Mouse (Mus musculus): ENCODE results near the gene Gm21860.
"Not testable (repeated sequence)": the region's sequence is repeated elsewhere in the genome, so short reads cannot be mapped to it uniquely, and the experiment has no call there.

Gm21860 gene

DNA sequence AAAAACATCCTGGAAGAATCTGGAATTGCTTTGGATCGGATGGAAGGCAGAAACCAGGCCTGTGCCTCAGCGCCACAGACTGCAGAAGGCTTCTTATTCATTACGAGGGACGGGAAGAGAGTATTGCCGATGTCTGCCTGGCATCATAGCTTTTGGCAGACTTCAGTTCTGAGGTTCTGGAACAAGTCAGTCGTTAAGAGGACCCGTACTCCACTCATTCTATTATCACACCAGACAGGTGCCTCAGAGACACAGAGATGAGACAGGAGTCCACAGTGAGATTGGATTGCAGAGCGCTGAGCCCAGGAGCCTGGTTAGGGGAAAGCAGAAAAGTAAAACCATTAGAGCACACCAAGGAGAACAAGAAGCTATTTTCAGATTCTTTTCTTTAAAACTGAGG lies at the start of gene Gm21860:
Gene Gm21860 (minus strand): TSS at position 101 of the 400 bp plus-strand sequence.
- not testable (repeated sequence) for DNase-seq (ENCODE audit: low spot score)

GRCm38 (mm10) chrY:90784438-90784837 lies 29.8 kb upstream of the Gm21860 start, which contains the start of gene Gm47283:
Gene Gm47283 (plus strand): TSS chrY:90784738.
- not testable (repeated sequence) for DNase-seq (ENCODE audit: low spot score)

- peak; percentile 41 for DNase-seq (ENCODE audit: low spot score)
These were observed 9.4 kb downstream of the Gm21860 start for GRCm38 (mm10) chrY:90745256-90745655.

DNA sequence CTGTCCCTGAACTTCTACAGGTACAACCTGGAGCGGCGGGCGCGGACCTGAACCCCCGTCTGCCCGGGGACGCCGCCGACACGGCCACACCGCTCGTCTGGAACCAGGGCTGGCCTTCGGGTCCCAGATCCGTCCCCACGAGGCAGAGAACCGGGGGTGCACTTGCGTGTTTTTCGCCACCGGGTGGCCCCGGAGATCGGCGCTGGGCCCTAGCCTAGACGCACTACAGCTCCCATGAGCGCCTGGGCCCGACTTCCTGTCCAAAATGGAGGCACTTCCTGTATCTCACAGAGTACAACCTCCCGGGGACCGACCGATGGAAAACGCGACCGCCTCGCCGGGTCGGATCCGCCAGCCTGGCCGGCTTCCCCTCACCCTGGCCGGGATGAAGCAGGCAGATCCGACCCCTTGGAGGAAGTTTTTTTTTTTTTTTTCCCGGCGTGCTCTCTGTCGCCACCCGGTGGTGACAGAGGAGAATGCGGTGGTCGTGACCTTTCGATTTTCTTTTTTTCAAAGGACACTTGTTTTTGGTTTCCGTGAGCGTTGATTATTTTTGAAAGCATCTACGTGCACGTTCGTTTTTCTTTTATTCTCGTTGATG lies 10.1 kb downstream of the Gm21860 start:
- peak; percentile 87 for DNase-seq (ENCODE audit: low spot score)

DNA sequence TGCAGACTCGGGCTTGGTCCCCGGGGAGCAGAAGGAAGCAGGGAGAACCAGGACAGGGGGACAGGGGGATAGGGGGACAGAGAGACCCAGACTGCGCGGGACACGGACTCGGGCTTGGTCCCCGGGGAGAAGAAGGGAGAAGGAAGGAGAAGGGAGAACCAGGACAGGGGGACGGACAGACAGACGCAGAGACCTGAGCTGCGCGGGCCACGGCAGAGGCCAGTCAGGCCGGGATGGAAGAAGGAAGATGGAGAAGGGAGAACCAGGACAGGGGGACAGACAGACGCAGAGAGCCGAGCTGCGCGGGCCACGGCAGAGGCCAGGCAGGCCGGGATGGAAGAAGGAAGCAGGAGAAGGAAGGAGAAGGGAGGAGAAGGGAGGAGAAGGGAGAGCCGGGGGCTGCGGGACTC lies 10.8 kb downstream of the Gm21860 start:
- DNase-seq (ENCODE audit: low spot score), result peak; percentile 3

GRCm38 (mm10) chrY:90743053-90743810 lies 11.4 kb downstream of the Gm21860 start:
- DNase-seq (ENCODE audit: low spot score), result peak; percentile 17

DNA sequence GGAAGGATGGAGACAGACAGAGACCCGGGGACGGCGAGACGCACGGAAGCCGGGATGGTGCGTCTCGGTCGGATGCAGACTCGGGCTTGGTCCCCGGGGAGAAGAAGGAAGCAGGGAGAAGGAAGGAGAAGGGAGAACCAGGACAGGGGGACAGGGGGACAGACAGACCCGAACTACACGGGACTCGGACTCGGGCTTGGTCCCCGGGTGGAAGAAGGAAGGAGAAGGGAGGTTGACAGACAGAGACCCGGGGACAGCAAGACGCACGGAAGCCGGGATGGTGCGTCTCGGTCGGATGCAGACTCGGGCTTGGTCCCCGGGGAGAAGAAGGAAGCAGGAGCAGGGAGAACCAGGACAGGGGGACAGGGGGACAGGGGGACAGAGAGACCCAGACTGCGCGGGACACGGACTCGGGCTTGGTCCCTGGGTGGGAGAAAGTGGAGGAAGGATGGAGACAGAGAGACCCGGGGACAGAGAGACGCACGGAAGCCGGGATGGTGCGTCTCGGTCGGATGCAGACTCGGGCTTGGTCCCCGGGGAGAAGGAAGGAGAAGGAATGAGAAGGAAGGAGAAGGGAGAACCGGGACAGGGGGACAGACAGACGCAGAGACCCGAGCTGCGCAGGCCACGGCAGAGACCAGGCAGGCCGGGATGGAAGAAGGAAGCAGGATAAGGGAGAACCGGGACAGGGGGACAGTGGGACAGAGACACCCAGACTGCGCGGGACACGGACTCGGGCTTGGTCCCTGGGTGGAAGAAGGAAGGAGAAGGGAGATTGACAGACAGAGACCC lies 12.2 kb downstream of the Gm21860 start:
- peak; percentile 61 for DNase-seq (ENCODE audit: low spot score)

DNA sequence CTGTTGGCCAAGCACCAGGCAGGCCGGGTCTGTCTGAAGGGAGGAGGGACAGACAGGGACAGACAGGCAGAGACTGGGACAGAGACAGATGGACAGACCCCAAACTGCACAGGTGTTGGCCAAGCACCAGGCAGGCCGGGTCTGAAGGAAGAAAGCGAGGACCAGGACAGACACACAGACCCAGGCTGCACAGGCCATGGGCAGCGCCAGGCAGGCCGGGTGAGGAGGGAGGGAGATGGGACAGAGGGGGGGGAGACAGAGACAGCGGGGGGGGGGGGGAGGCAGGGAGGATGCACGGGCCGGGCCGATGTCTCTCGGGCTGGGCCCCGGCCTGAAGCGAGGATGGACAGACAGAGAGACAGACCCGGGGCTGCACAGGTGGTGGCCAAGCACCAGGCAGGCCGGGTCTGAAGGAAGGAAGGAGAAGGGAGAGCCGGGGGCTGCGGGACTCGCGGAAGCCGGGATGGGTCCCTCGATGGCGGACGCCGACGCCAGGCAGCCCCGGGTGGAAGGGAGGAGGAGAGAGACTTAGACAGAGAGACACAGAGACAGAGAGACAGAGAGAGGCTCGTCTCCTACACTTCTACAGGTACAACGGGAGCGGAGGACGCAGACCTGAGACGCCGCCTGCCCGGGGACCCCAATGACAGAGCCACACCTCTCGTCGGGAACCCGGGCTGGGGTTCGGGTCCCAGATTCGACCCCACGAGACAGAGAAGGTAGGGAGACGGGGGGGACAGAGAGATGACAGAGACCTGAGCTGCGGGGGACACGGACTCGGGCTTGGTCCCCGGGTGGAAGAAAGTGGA lies 13.0 kb downstream of the Gm21860 start:
- DNase-seq (ENCODE audit: low spot score), result peak; percentile 64

- peak; percentile 71 for DNase-seq (ENCODE audit: low spot score)
These were observed 13.6 kb downstream of the Gm21860 start for GRCm38 (mm10) chrY:90741006-90741405.

DNA sequence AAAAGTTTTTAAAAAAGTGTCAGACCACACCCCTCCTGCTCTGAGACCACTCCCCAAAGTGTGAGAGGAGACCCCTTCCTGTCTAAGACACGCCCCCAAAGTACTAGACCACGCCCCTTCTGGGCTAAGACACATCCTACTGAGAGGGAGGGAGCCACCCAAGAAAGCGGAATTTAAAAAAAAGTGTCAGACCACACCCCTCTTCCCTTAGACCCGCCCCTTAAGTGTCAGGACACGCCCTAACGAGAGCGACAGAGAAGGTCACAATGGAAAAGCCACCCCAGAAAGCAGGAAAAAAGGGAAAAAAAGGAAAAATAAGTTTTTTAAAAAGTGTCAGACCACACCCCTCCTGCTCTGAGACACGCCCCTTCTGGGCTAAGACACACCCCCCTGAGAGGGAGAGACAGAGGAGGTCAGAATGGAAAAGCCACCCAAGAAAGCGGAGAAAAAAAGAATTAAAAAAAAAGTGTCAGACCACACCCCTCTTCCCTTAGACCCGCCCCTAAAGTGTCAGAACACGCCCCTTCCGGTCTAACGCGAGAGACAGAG lies 14.5 kb downstream of the Gm21860 start:
- DNase-seq (ENCODE audit: low spot score), result peak; percentile 89

DNA sequence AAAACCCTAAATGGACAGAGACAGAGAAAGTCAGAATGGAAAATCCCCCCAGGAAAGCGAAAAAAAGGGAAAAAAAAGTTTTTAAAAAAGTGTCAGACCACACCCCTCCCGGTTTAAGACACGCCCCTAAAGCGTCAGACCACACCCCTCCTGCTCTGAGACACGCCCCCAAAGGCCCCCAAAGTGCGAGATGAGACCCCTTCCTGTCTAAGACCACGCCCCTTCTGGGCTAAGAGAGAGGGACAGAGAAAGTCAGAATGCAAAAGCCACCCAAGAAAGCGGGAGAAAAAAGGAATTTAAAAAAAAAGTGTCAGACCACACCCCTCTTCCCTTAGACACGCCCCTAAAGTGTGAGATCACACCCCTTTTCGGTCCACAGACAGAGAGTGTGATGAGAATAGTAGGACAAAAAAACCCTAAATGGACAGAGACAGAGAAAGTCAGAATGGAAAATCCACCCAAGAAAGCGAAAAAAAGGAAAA lies 15.0 kb downstream of the Gm21860 start:
- not testable (repeated sequence) for DNase-seq (ENCODE audit: low spot score)

GRCm38 (mm10) chrY:90738841-90739530 lies 15.6 kb downstream of the Gm21860 start:
- peak; percentile 72 for DNase-seq (ENCODE audit: low spot score)

- no peak for DNase-seq (ENCODE audit: low spot score)
These were observed 16.3 kb downstream of the Gm21860 start for GRCm38 (mm10) chrY:90738431-90738680.

GRCm38 (mm10) chrY:90737606-90738430 lies 16.8 kb downstream of the Gm21860 start:
- DNase-seq (ENCODE audit: low spot score), result peak; percentile 32

DNA sequence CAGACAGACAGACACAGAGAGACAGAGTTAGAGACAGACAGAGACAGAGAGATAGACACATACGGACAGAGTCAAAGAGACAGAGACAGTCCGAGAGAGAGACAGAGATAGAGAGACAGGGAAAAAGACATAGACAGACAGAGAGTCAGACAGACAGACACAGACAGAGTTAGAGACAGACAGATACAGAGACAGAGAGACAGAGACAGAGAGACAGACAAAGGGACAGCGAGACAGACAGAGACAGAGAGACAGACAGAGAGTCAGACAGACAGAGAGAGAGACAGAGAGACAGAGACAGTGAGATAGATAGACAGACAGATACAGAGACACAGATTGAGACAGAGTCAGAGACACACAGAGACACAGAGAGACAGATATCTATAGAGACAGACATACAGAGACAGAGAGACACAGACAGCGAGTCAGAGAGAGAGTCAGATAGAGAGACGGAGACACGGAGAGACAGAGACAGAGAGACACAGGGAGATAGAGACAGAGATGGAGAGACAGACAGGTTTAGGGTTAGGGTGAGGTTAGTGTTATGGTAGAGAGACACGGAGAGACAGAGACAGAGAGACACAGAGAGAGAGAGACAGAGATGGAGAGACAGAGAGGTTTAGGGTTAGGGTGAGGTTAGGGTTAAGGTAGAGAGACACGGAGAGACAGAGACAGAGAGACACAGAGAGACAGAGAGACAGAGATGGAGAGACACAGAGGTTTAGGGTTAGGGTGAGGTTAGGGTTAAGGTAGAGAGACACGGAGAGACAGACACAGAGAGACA lies 18.2 kb downstream of the Gm21860 start:
- peak; percentile 41 for DNase-seq (ENCODE audit: low spot score)

- DNase-seq (ENCODE audit: low spot score), result peak; percentile 47
These were observed 19.3 kb downstream of the Gm21860 start for GRCm38 (mm10) chrY:90735181-90735895.

GRCm38 (mm10) chrY:90734334-90734696 lies 20.3 kb downstream of the Gm21860 start:
- peak; percentile 89 for DNase-seq (ENCODE audit: low spot score)

DNA sequence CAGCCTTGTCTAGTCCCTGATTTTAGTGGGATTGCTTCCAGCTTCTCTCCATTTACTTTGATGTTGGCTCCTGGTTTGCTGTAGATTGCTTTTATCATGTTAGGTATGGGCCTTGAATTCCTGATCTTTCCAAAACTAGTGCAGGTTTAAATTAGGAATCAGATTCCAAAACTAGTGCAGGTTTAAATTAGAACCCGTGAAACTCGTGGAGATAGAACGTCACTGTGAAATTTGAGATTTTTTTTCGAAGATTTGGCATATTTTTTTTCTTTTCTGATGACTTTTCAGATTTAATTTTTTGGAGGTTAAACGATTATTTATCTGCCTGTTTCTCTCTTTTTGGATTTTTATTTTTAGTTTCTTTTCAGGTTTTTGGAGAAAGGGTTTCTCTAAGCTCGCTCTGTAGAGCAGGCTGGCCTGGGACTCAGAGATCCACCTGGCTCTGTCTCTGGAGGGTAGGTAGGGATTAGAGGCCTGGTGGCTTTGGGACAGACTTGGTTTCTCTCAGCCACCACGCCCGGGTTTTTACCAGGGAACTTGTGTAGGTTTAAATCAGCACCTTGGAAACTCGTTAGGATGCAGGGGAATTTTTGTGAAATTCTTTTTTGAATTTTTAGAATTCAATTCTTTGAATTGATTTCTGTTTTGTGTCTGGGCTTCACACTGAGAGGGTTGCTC lies 20.8 kb downstream of the Gm21860 start:
- peak; percentile 34 for DNase-seq (ENCODE audit: low spot score)
